Mouse (Mus musculus) retina, postnatal 1 day (tissue): ENCODE data around the gene Sycp3.
A peak's percentile ranks its signal among the peaks of the same experiment; 100 is the strongest.
"Not testable (repeated sequence)": the region's sequence is repeated elsewhere in the genome, so short reads cannot be mapped to it uniquely, and the experiment has no call there.

ENCODE experiments used
- DNase-seq: peaks from one replicate; pipeline ENCODE4 v3.0.0-alpha.2; 2012

Sycp3 gene

GRCm38 (mm10) chr10:88501886-88502765 is 42.8 kb downstream of the Sycp3 start:
- no peak for DNase-seq

- no peak for DNase-seq
These were observed 43.5 kb downstream of the Sycp3 start for GRCm38 (mm10) chr10:88502919-88503318.

GRCm38 (mm10) chr10:88503421-88504314 is 44.3 kb downstream of the Sycp3 start, which contains the start of gene Chpt1:
Gene Chpt1, minus strand, starts transcription at chr10:88504073.
- DNase-seq: peak; percentile 91

- DNase-seq: no peak
These were observed 45.1 kb downstream of the Sycp3 start for GRCm38 (mm10) chr10:88504481-88504880.

GRCm38 (mm10) chr10:88505256-88505655 is 45.9 kb downstream of the Sycp3 start:
- peak; percentile 14 for DNase-seq

GRCm38 (mm10) chr10:88507691-88508143 is 48.3 kb downstream of the Sycp3 start:
- no peak for DNase-seq

GRCm38 (mm10) chr10:88510503-88511271 is 51.3 kb downstream of the Sycp3 start:
- DNase-seq: no peak

- DNase-seq: no peak
These were observed 52.0 kb downstream of the Sycp3 start for GRCm38 (mm10) chr10:88511355-88511754.

GRCm38 (mm10) chr10:88513574-88514135 is 54.3 kb downstream of the Sycp3 start:
- no peak for DNase-seq

- peak; percentile 37 for DNase-seq
These were observed 55.1 kb downstream of the Sycp3 start for GRCm38 (mm10) chr10:88514495-88514894.

- DNase-seq: not testable (repeated sequence)
These were observed 55.7 kb downstream of the Sycp3 start for GRCm38 (mm10) chr10:88515049-88515448.

- DNase-seq: no peak
These were observed 63.4 kb downstream of the Sycp3 start for GRCm38 (mm10) chr10:88522795-88523194.
